Mouse (Mus musculus) heart, postnatal 0 days (tissue): ENCODE measurements around the gene Gm3012. TPM values are rescaled to one million over a fixed set of nuclear protein-coding genes. Genes with fewer than 3 reads are reported as not detected.
"Not testable (repeated sequence)": the region's sequence is repeated elsewhere in the genome, so short reads cannot be mapped to it uniquely, and the experiment has no call there.

ENCODE experiments used
- ATAC-seq: fragments of 200-750 bp; cut with Nextera tagmentation; 2 replicates; pipeline ENCODE4 v1.8.0; 2017; ENCODE audit warnings: low read depth, moderate number of reproducible peaks, moderate library complexity; ENCODE audit not compliant: insufficient read depth
- DNase-seq: peaks from one replicate; pipeline ENCODE4 v3.0.0-alpha.2; 2016; ENCODE audit warnings: low spot score
- H3K27ac ChIP-seq: fragments of 300-500 bp; sonication (generic); 2 replicates; pipeline ENCODE4 v1.5.1; 2014; ENCODE audit warnings: low read depth, mild to moderate bottlenecking
- H3K27me3 ChIP-seq: fragments of 300-500 bp; sonication (generic); 2 replicates; pipeline ENCODE4 v1.6.1; 2014; ENCODE audit warnings: low read length, mixed read lengths; ENCODE audit not compliant: control insufficient read depth, insufficient read depth
- H3K36me3 ChIP-seq: fragments of 300-500 bp; sonication (generic); replicated peaks from 2 replicates; pipeline ENCODE4 v1.6.1; 2014; ENCODE audit warnings: low read length, mixed read lengths; ENCODE audit not compliant: control insufficient read depth, insufficient read depth
- H3K4me1 ChIP-seq: fragments of 300-500 bp; sonication (generic); 2 replicates; pipeline ENCODE4 v1.6.1; 2014; ENCODE audit warnings: antibody characterized with exemption; ENCODE audit not compliant: control insufficient read depth, insufficient read depth
- H3K4me2 ChIP-seq: fragments of 300-500 bp; sonication (generic); 2 replicates; pipeline ENCODE4 v1.6.1; 2014; ENCODE audit warnings: low read depth, mild to moderate bottlenecking, low read length, moderate library complexity
- H3K4me3 ChIP-seq: fragments of 300-500 bp; sonication (generic); 2 replicates; pipeline ENCODE4 v1.5.1; 2014; ENCODE audit warnings: low read depth, low read length
- H3K9ac ChIP-seq: fragments of 300-500 bp; sonication (generic); replicated peaks from 2 replicates; pipeline ENCODE4 v1.6.1; 2014; ENCODE audit warnings: low read depth, low read length, mixed read lengths
- H3K9me3 ChIP-seq: fragments of 300-500 bp; sonication (generic); replicated peaks from 2 replicates; pipeline ENCODE4 v1.6.1; 2016; ENCODE audit warnings: low read length; ENCODE audit not compliant: control insufficient read depth
- WGBS: fragments of 180-500 bp; shearing (Covaris S2); extraction: QIAGEN DNeasy Blood & Tissue Kit; methylation state at CpG from one replicate; pipeline ENCODE4 v1.1.7; 2014; 5-methylcytosine and 5-hydroxymethylcytosine counted together
- polyA plus RNA-seq: library from polyadenylated mRNA; unstranded; fragments of >200 nt; fragmentation: Nextera tagmentation; extraction: Ambion mirVana; gene quantifications from 2 replicates; pipeline ENCODE4 v1.2.1, GENCODE M21; 2015
- total RNA-seq: library from RNA; depleted of rRNA; stranded (reverse); fragments of >200 nt; gene quantifications from 2 replicates; pipeline ENCODE4 v1.2.3, GENCODE M21; 2014; ENCODE audit warnings: low replicate concordance; rRNA removed

Gene Gm3012
- not detected in 2 replicates for total RNA-seq
- not detected in 2 replicates for polyA plus RNA-seq

GRCm38 (mm10) chr14:3634212-3634611 is at the start of gene Gm3012:
Gm3012 (plus strand) TSS chr14:3634512.
- WGBS: no CpG with 5 or more reads among the region's 2 CpGs
- H3K36me3 ChIP-seq, H3K4me1 ChIP-seq, DNase-seq, H3K27ac ChIP-seq, H3K27me3 ChIP-seq, H3K4me2 ChIP-seq, ATAC-seq, H3K9me3 ChIP-seq, H3K9ac ChIP-seq, H3K4me3 ChIP-seq: not testable (repeated sequence)

GRCm38 (mm10) chr14:3651730-3652129 is 17.4 kb downstream of the Gm3012 start, which contains the start of gene Gm3020:
Gm3020 (plus strand) TSS chr14:3652030.
- H3K4me2 ChIP-seq, H3K27ac ChIP-seq, H3K9me3 ChIP-seq, H3K36me3 ChIP-seq, ATAC-seq, H3K4me1 ChIP-seq, H3K9ac ChIP-seq, H3K4me3 ChIP-seq, DNase-seq, H3K27me3 ChIP-seq: not testable (repeated sequence)
- no CpG with 5 or more reads among the region's 32 CpGs for WGBS

GRCm38 (mm10) chr14:3688483-3688882 is 54.2 kb downstream of the Gm3012 start, which contains the start of gene Gm3043:
Gm3043 (plus strand) TSS chr14:3688783.
- WGBS: no CpG with 5 or more reads among the region's 3 CpGs
- not testable (repeated sequence) for H3K9me3 ChIP-seq, H3K4me3 ChIP-seq, H3K4me1 ChIP-seq, H3K9ac ChIP-seq, DNase-seq, H3K4me2 ChIP-seq, H3K36me3 ChIP-seq, H3K27ac ChIP-seq, ATAC-seq, H3K27me3 ChIP-seq

Other genes with a start within 250 kb of the Gm3012 start
- gene Gm10413, start 239.4 kb upstream of the Gm3012 start, total RNA-seq: not detected in 2 replicates
- not detected in 2 replicates for gene Gm10413, start 239.4 kb upstream of the Gm3012 start, polyA plus RNA-seq
- 2.3 TPM in 1 of 2 replicates, not detected in the other for gene Gm10409, start 221.9 kb upstream of the Gm3012 start, total RNA-seq
- 1.8 and 2.0 TPM in 2 replicates for gene Gm10409, start 221.9 kb upstream of the Gm3012 start, polyA plus RNA-seq
- gene Gm3005, start 206.4 kb upstream of the Gm3012 start, total RNA-seq: 0.53 and 6.6 TPM in 2 replicates
- gene Gm3005, start 206.4 kb upstream of the Gm3012 start, polyA plus RNA-seq: 2.9 and 4.3 TPM in 2 replicates
- gene Gm10408, start 185.1 kb upstream of the Gm3012 start, total RNA-seq: not detected in 2 replicates
- not detected in 2 replicates for gene Gm10408, start 185.1 kb upstream of the Gm3012 start, polyA plus RNA-seq
- 2.3 TPM in 1 of 2 replicates, not detected in the other for gene Gm3020, start 17.5 kb downstream of the Gm3012 start, total RNA-seq
- gene Gm3020, start 17.5 kb downstream of the Gm3012 start, polyA plus RNA-seq: 1.8 and 2.0 TPM in 2 replicates
- not detected in 2 replicates for gene Gm3043, start 54.3 kb downstream of the Gm3012 start, total RNA-seq
- gene Gm3043, start 54.3 kb downstream of the Gm3012 start, polyA plus RNA-seq: not detected in 2 replicates
- 0.66 TPM in 1 of 2 replicates, not detected in the other for gene Gm3002, start 175.6 kb downstream of the Gm3012 start, total RNA-seq
- gene Gm3002, start 175.6 kb downstream of the Gm3012 start, polyA plus RNA-seq: 0.41 and 0.77 TPM in 2 replicates
- gene Gm3033, start 211.7 kb downstream of the Gm3012 start, total RNA-seq: not detected in 2 replicates
- not detected in 2 replicates for gene Gm3033, start 211.7 kb downstream of the Gm3012 start, polyA plus RNA-seq
- not detected in 2 replicates for gene Gm2916, start 249.7 kb downstream of the Gm3012 start, total RNA-seq
- 0.07 and 0.11 TPM in 2 replicates for gene Gm2916, start 249.7 kb downstream of the Gm3012 start, polyA plus RNA-seq